Mouse (Mus musculus): ENCODE results near the gene Prkcb. TPM values are rescaled to one million over a fixed set of nuclear protein-coding genes. Genes with fewer than 3 reads are reported as not detected.

Gene Prkcb
- polyA plus RNA-seq, 1 experiment from 2014 or later, result 9.9 TPM

DNA sequence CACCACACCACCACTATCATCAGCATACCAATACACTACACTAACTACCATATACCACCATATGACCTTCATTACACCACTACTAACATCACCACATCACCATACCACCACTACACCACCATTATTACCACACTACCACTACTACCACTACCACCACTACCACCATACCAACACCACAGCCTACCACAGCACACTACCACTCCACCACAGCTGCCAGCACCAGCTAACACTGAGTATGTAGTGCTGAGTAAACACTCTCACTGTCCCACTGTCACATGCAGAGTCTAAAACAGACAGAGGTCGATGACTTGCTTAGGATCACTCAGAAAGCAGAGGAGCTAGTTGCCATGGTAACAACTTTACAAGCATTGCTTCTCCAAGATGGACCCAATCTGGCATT, 78.1 kb downstream of the Prkcb start:
- Histone ChIP-seq H3K4me3 (no peak overlapping the region), H3K9me3 (no peaks in the 10 kb centered on the region), H3K4me1 (replicated peaks) (no peaks in the 10 kb centered on the region), H3K27me3 (ENCODE audit: insufficient read depth, poor library complexity, severe bottlenecking) (no peaks in the 10 kb centered on the region), H3K36me3 (no peaks in the 10 kb centered on the region), H3K27ac (no peak overlapping the region)
- no peak for DNase-seq (ENCODE audit: low spot score)
- 76% methylated on average over 1 of the region's 1 CpGs for WGBS

DNA sequence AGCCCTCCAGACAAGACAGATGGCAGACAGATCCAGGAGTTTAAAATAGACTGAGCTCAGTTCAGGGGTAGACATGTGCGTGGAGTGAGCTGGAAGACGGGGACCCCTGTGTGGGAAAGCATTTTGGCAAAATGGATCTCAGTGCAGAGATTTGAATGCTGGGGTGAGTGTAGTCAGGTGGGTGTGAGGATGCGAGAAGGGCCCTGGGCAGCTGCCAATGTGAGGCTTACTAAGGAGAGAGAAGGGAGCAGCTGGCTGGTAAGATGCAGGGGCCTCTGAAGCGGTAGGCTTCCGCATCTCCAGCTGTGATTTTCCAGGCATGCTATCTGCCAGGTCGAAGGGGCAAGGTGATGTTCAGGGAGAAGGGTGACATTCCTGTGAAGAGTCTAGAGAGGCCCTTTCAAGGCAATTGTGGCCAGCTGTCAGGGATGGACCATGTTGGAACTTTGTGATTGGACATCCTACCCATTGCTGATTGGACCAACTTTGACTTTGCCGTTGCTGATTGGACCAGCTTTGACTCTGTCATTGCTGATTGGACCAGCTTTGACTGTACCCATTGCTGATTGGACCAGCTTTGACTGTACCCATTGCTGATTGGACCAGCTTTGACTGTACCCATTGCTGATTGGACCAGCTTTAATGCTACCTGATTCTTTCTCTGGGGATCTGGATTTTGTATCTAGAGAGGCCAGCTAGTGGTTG, 78.9 kb downstream of the Prkcb start:
- DNase-seq (ENCODE audit: low spot score), result no peak
- H3K4me1 ChIP-seq (replicated peaks), result no peaks in the 10 kb centered on the region
- 92% methylated on average over 7 of the region's 7 CpGs for WGBS
- H3K27me3 ChIP-seq (ENCODE audit: insufficient read depth, poor library complexity, severe bottlenecking), result no peaks in the 10 kb centered on the region
- H3K4me3 ChIP-seq, result no peak overlapping the region
- no peaks in the 10 kb centered on the region for H3K9me3 ChIP-seq
- no peaks in the 10 kb centered on the region for H3K36me3 ChIP-seq
- no peak overlapping the region for H3K27ac ChIP-seq

GRCm38 (mm10) chr7:122370488-122370887, 81.9 kb downstream of the Prkcb start:
- Histone ChIP-seq H3K4me3 (no peak overlapping the region), H3K27me3 (ENCODE audit: insufficient read depth, poor library complexity, severe bottlenecking) (no peaks in the 10 kb centered on the region), H3K27ac (no peak overlapping the region), H3K36me3 (no peaks in the 10 kb centered on the region), H3K9me3 (no peaks in the 10 kb centered on the region), H3K4me1 (replicated peaks) (no peaks in the 10 kb centered on the region)
- DNase-seq (ENCODE audit: low spot score), result no peak
- WGBS, result 92% methylated on average over 12 of the region's 12 CpGs

DNA sequence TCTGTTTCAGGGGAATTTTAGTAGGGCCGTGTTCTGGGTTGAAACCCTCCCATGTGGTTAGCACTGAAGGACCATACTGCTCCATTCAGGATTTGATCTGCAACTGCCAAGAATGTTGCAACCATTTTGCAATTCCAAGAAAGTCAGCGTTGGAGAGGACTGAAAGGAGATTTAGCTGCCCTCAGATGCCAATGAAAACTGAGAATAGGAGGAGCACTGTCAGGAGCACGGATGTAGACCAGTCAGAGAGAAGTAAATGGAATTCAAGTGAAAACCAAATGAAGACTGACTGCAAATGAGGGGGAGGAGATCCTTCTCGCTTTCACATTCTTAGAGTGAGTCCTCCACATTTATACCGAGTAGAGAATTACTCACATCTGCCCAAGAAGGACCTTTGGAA, 83.4 kb downstream of the Prkcb start:
- Histone ChIP-seq H3K27ac (no peak overlapping the region), H3K27me3 (ENCODE audit: insufficient read depth, poor library complexity, severe bottlenecking) (no peaks in the 10 kb centered on the region), H3K36me3 (no peaks in the 10 kb centered on the region), H3K4me1 (replicated peaks) (no peaks in the 10 kb centered on the region), H3K9me3 (no peaks in the 10 kb centered on the region), H3K4me3 (no peak overlapping the region)
- DNase-seq (ENCODE audit: low spot score), result no peak
- 79% methylated on average over 5 of the region's 5 CpGs for WGBS

GRCm38 (mm10) chr7:122372349-122372748, 83.8 kb downstream of the Prkcb start:
- no peak for DNase-seq (ENCODE audit: low spot score)
- Histone ChIP-seq H3K27me3 (ENCODE audit: insufficient read depth, poor library complexity, severe bottlenecking) (no peaks in the 10 kb centered on the region), H3K9me3 (no peaks in the 10 kb centered on the region), H3K36me3 (no peaks in the 10 kb centered on the region), H3K4me3 (no peak overlapping the region), H3K4me1 (replicated peaks) (no peaks in the 10 kb centered on the region), H3K27ac (no peak overlapping the region)
- 78% methylated on average over 3 of the region's 3 CpGs for WGBS

DNA sequence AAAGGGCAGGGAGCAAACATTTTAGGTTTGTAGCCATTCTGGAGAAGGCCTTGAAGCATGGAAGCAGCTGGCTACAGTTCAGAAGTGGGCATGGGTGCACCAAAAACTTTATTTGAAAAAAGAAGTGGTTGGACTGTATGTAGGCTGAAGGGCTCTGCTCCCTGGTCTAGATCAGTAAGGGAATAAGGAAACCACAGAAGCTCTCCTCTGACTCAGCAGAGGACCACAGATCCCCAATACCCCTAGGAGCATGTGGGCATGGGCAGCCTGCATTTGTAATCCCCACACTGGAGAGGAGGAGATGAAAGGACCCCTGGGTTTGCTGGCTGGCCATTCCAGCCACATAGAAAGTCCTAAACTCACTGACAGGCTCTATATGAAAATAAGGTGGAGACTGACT, 88.3 kb downstream of the Prkcb start:
- no peaks in the 10 kb centered on the region for H3K27me3 ChIP-seq (ENCODE audit: insufficient read depth, poor library complexity, severe bottlenecking)
- no peaks in the 10 kb centered on the region for H3K36me3 ChIP-seq
- no peak overlapping the region for H3K4me3 ChIP-seq
- peaks cover 15% of the 10 kb centered on the region for H3K4me1 ChIP-seq (replicated peaks)
- H3K27ac ChIP-seq, result no peak overlapping the region
- H3K9me3 ChIP-seq, result no peaks in the 10 kb centered on the region
- DNase-seq (ENCODE audit: low spot score), result no peak

DNA sequence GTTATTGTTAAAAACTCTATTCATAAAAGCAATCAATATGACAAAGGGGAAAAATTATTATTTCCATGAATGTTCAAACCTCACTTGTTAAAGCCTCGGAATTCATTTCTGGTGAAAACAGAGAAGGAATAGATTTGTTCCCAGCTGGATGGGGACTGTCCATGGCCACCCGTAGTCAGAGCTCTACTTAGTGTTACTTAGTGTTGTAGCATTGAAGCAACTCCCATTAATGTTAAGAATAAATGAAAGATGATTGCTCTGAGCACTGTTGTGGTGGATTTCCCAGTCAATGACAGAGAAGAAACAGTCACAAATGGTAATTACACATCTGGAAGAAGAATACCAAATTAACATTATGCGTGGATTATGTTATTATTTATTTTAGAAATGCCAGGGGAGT, 89.4 kb downstream of the Prkcb start:
- Histone ChIP-seq H3K36me3 (no peaks in the 10 kb centered on the region), H3K27me3 (ENCODE audit: insufficient read depth, poor library complexity, severe bottlenecking) (no peaks in the 10 kb centered on the region), H3K4me3 (no peak overlapping the region), H3K9me3 (no peaks in the 10 kb centered on the region), H3K27ac (no peak overlapping the region), H3K4me1 (replicated peaks) (peaks cover 15% of the 10 kb centered on the region)
- no peak for DNase-seq (ENCODE audit: low spot score)
- 87% methylated on average over 3 of the region's 3 CpGs for WGBS

GRCm38 (mm10) chr7:122378473-122378872, 89.9 kb downstream of the Prkcb start:
- WGBS, result 78% methylated on average over 10 of the region's 10 CpGs
- Histone ChIP-seq H3K36me3 (no peaks in the 10 kb centered on the region), H3K27ac (no peak overlapping the region), H3K9me3 (no peaks in the 10 kb centered on the region), H3K27me3 (ENCODE audit: insufficient read depth, poor library complexity, severe bottlenecking) (no peaks in the 10 kb centered on the region), H3K4me1 (replicated peaks) (peaks cover 15% of the 10 kb centered on the region), H3K4me3 (no peak overlapping the region)
- no peak for DNase-seq (ENCODE audit: low spot score)

GRCm38 (mm10) chr7:122379292-122379691, 90.7 kb downstream of the Prkcb start:
- no peak overlapping the region for H3K27ac ChIP-seq

DNA sequence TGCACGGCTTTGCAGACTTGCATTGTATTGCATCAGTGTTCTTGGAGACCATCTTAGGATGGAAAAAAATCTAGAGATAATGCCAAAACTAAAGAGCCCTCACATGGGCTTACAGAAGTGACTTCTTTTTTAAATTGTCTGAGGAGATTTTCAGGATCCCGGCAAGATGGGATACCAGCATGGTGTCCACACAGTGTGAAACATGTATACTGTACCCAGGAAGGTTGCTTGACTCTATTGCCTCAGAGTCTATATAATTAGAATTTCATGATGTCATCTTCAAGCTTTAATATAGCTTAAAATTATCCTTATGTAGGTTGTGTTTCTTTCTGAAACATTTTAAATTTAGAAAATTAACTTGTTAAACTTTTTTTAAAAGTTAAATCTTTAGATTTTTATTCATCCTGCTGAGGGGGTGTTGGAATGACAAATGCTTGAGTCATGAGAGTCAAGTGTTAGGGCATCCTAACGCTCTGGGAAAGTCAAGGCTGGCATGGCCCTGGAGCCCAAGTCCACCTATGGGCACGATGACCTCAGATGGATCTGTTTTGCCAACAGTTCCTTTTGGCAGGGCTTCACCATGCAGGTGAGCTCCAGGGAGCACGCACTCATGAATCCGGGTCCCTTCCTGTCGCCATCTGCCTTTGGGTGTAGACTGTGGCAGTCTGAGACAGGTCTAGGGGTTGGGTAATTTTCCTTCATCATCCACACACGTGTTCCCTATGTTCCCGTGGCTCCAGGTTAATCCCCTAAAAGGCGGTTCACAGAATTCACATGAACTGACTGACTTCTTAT, 92.0 kb downstream of the Prkcb start:
- Histone ChIP-seq H3K36me3 (no peaks in the 10 kb centered on the region), H3K9me3 (no peaks in the 10 kb centered on the region), H3K4me1 (replicated peaks) (peaks cover 15% of the 10 kb centered on the region), H3K27me3 (ENCODE audit: insufficient read depth, poor library complexity, severe bottlenecking) (no peaks in the 10 kb centered on the region), H3K27ac (0 out of 2 replicates have a peak overlapping the region, but pooled peaks have one; percentile 35), H3K4me3 (no peak overlapping the region)
- 90% methylated on average over 10 of the region's 10 CpGs for WGBS
- no peak for DNase-seq (ENCODE audit: low spot score)

More at GRCm38 (mm10) chr7:122379292-122379691, 90.7 kb downstream of the Prkcb start:
- Histone ChIP-seq H3K27me3 (ENCODE audit: insufficient read depth, poor library complexity, severe bottlenecking) (no peaks in the 10 kb centered on the region), H3K9me3 (no peaks in the 10 kb centered on the region), H3K4me3 (no peak overlapping the region), H3K36me3 (no peaks in the 10 kb centered on the region), H3K4me1 (replicated peaks) (peaks cover 15% of the 10 kb centered on the region)
- WGBS, result 81% methylated on average over 7 of the region's 7 CpGs
- no peak for DNase-seq (ENCODE audit: low spot score)

GRCm38 (mm10) chr7:122381560-122381959, 93.0 kb downstream of the Prkcb start:
- H3K4me3 ChIP-seq, result no peak overlapping the region
- no peaks in the 10 kb centered on the region for H3K27me3 ChIP-seq (ENCODE audit: insufficient read depth, poor library complexity, severe bottlenecking)
- no peaks in the 10 kb centered on the region for H3K9me3 ChIP-seq
- H3K27ac ChIP-seq, result no peak overlapping the region
- DNase-seq (ENCODE audit: low spot score), result no peak
- WGBS, result 63% methylated on average over 10 of the region's 10 CpGs
- peaks cover 15% of the 10 kb centered on the region for H3K4me1 ChIP-seq (replicated peaks)
- no peaks in the 10 kb centered on the region for H3K36me3 ChIP-seq

DNA sequence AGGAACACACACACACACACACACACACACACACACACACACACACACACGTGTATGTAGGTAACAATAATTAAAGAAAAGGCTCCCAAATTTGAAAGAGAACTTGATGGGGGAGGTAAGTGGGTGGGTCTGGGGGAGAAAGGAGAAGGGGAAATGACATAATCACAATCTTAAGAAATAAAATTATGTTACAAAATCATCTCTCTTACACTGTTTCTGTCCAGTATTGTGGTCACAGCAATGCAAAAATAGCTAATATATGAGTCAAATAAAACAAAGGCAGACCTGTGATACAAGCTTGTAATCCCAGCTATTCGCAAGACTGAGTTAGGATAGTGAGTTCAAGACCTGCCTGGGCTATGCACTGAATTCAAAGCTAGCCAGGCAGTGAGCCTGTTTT, 94.7 kb downstream of the Prkcb start:
- no peak overlapping the region for H3K4me3 ChIP-seq
- WGBS, result 73% methylated on average over 2 of the region's 2 CpGs

DNA sequence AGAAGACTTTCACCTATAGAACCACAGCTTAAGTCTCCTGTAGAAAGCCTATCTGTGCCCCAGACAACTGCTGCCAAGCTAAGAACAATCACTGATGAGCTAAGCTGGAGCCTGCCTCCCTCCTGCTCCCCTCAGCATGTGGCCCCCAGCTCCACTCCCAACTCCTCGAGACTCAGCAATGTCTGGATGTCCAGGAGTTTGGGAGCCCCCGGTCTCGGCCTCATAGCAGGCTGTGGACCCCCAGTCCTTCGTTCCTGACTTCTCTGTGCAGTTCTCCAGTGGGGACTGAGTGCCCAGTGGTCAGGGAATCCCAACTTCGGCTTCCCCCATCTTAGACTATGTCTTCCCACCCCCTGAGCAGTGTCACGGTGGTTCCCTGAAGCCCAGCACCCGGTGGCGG, 96.3 kb downstream of the Prkcb start:
- Histone ChIP-seq H3K4me1 (replicated peaks) (peaks cover 32% of the 10 kb centered on the region), H3K9me3 (no peaks in the 10 kb centered on the region), H3K27me3 (ENCODE audit: insufficient read depth, poor library complexity, severe bottlenecking) (no peaks in the 10 kb centered on the region), H3K4me3 (no peak overlapping the region), H3K36me3 (no peaks in the 10 kb centered on the region), H3K27ac (no peak overlapping the region)
- 85% methylated on average over 8 of the region's 8 CpGs for WGBS
- no peak for DNase-seq (ENCODE audit: low spot score)

More for the DNA sequence above, 94.7 kb downstream of the Prkcb start:
- Histone ChIP-seq H3K27ac (no peak overlapping the region), H3K36me3 (no peaks in the 10 kb centered on the region), H3K9me3 (no peaks in the 10 kb centered on the region), H3K27me3 (ENCODE audit: insufficient read depth, poor library complexity, severe bottlenecking) (no peaks in the 10 kb centered on the region), H3K4me1 (replicated peaks) (peaks cover 20% of the 10 kb centered on the region)
- DNase-seq (ENCODE audit: low spot score), result no peak

Data from hindbrain, embryonic 10.5 days (tissue).